ENCODE assay signal across 9 mouse cellular contexts in genomic region chr10:13963908-13964500, GRCm38 (mm10). TPM values are rescaled to one million over a fixed set of nuclear protein-coding genes. Genes with fewer than 3 reads are reported as not detected.
DNase-seq lines count a peak whose midpoint lies in the region; ATAC-seq and TF ChIP-seq lines count a peak whose summit lies in the region.
"Had no signal": no experiment of that assay in that cellular context is flagged by ENCODE, and none has a peak within 500 bp of the region (broad histone marks: within the 10 kb centered on the region; RNA-seq: fewer than 3 reads in every experiment).

No protein-coding gene starts in this region.

- peaks cover 2% of the 10 kb centered on the region; the same call in 1 of the 2 replicates for H3K36me3 ChIP-seq in heart, adult 2 months (ENCODE audit: control insufficient read depth, insufficient read depth, low read length)
- H3K36me3 ChIP-seq in forebrain, embryonic 10.5 days (replicated peaks): no peaks in the 10 kb centered on the region
- no peaks in the 10 kb centered on the region for H3K36me3 ChIP-seq in liver, embryonic 13.5 days

- H3K27ac ChIP-seq in heart, adult 2 months: peak overlapping the region; percentile 96
- H3K27ac ChIP-seq in forebrain, embryonic 10.5 days: no peak overlapping the region
- no peak overlapping the region for H3K27ac ChIP-seq in liver, embryonic 13.5 days

- no peaks in the 10 kb centered on the region for H3K27me3 ChIP-seq in heart, adult 2 months (ENCODE audit: control insufficient read depth, insufficient read depth, low read length)
- peaks cover 57% of the 10 kb centered on the region for H3K27me3 ChIP-seq in forebrain, embryonic 10.5 days (ENCODE audit: poor library complexity, severe bottlenecking)
- peaks cover 82% of the 10 kb centered on the region for H3K27me3 ChIP-seq in liver, embryonic 13.5 days

- TF ChIP-seq EP300 in heart, adult 2 months (IDR thresholded peaks at IDR 0.05; ENCODE audit: insufficient read depth, low read depth, low read length): no peak

- DNase-seq in heart, adult 2 months: no peak
- no peak for DNase-seq in heart, adult 9 months (ENCODE audit: low spot score in 2 of 2)
- peak; percentile 27 for DNase-seq in 3T3-L1 (ENCODE audit: low read depth, low spot score)
- no peak for DNase-seq in forebrain, embryonic 10.5 days (ENCODE audit: extremely low spot score, low spot score)
- no peak for DNase-seq in liver, embryonic 13.5 days
- no peak for DNase-seq in right cerebral cortex, postnatal 4 days
- DNase-seq in frontal cortex, postnatal 10 days (ENCODE audit: low spot score in 2 of 2): no peak
- no peak for DNase-seq in thymus, postnatal 4 days

- H3K9me3 ChIP-seq in forebrain, embryonic 10.5 days: no peaks in the 10 kb centered on the region
- H3K9me3 ChIP-seq in liver, embryonic 13.5 days (replicated peaks): no peaks in the 10 kb centered on the region

- no peak for TF ChIP-seq CTCF in heart, adult 2 months (IDR thresholded peaks at IDR 0.05)

- TF ChIP-seq POLR2A in heart, adult 2 months (IDR thresholded peaks at IDR 0.05; ENCODE audit: insufficient read depth, low read depth, low read length): no peak

- WGBS in heart, adult 2 months: 8% methylated on average over 8 of the region's 8 CpGs
- WGBS in forebrain, embryonic 10.5 days: 2% methylated on average over 8 of the region's 8 CpGs
- 14% methylated on average over 8 of the region's 8 CpGs for WGBS in liver, embryonic 13.5 days (ENCODE audit: insufficient replicate concordance)

- H3K4me3 ChIP-seq in heart, adult 2 months: peak overlapping the region; percentile 95
- H3K4me3 ChIP-seq in forebrain, embryonic 10.5 days: peak overlapping the region; percentile 77
- peak overlapping the region; percentile 63 for H3K4me3 ChIP-seq in liver, embryonic 13.5 days (replicated peaks)

- H3K4me1 ChIP-seq in heart, adult 2 months (ENCODE audit: control insufficient read depth, insufficient read depth, low read length): no peaks in the 10 kb centered on the region
- peaks cover 39% of the 10 kb centered on the region for H3K4me1 ChIP-seq in forebrain, embryonic 10.5 days
- peaks cover 28% of the 10 kb centered on the region for H3K4me1 ChIP-seq in liver, embryonic 13.5 days (replicated peaks)

- intact Hi-C loops in heart, adult 2 months (cut with DNase I): loop anchor here (2.0 kb wide), 3 partner anchors 85 to 125 kb away; no protein-coding TSS in a partner anchor

- peak overlapping the region; percentile 36; the same call in 1 of the 2 replicates for H3K9ac ChIP-seq in heart, adult 2 months (ENCODE audit: low read depth, low read length)
- no peak overlapping the region for H3K9ac ChIP-seq in liver, embryonic 13.5 days

- no peaks in the 10 kb centered on the region for H3K79me2 ChIP-seq in heart, adult 2 months (replicated peaks; ENCODE audit: control insufficient read depth, insufficient read depth, low read length)

- no peak for ATAC-seq in liver, embryonic 13.5 days (ENCODE audit: low read depth)

- H3K4me2 ChIP-seq in liver, embryonic 13.5 days: peak overlapping the region; percentile 81

RNA-seq across cellular contexts. Expression of gene Hivep2, which starts 1.9 kb away (rescaled TPM):
- 10 to 100 TPM; 20.9 to 22.6 TPM for total RNA-seq in heart, adult 2 months (2021)
- polyA plus RNA-seq in heart, adult 2 months (2012; rRNA removed): 5.3 and 10.3 TPM in 2 replicates
- polyA plus RNA-seq in forebrain, embryonic 10.5 days (2016; fragmentation: Nextera tagmentation; extraction: Ambion mirVana): 1.0 TPM in 2 replicates
- polyA plus RNA-seq in liver, embryonic 13.5 days (2015; fragmentation: Nextera tagmentation; extraction: Ambion mirVana): 0.43 and 0.63 TPM in 2 replicates
- total RNA-seq: MEL had no signal
